33 mouse cellular contexts compared by ENCODE assay signal in genomic region chr4:10703212-10703611, GRCm38 (mm10).
DNase-seq lines count a peak whose midpoint lies in the region; ATAC-seq lines count a peak whose summit lies in the region.
"Had no signal": no experiment of that assay in that cellular context is flagged by ENCODE, and none has a peak within 500 bp of the region (broad histone marks: within the 10 kb centered on the region; RNA-seq: fewer than 3 reads in every experiment).

No protein-coding gene starts in this region.

- no peak overlapping the region for H3K4me3 ChIP-seq in heart, embryonic 11.5 days (ENCODE audit: low read depth, low read length)
- no peak overlapping the region for H3K4me3 ChIP-seq in heart, embryonic 16.5 days (ENCODE audit: low read length)
- H3K4me3 ChIP-seq: embryonic facial prominence, embryonic 12.5 days; kidney, embryonic 15.5 days; layer of hippocampus, adult 2 months; left cerebral cortex, adult 2 months; limb, embryonic 12.5 days; liver, embryonic 15.5 days; megakaryocyte, embryonic 14.5 days; midbrain, embryonic 12.5 days; myocyte; neural tube, embryonic 12.5 days had no signal

- H3K9ac ChIP-seq in heart, embryonic 11.5 days (ENCODE audit: low read depth, low read length): no peak overlapping the region
- no peak overlapping the region for H3K9ac ChIP-seq in heart, embryonic 16.5 days (ENCODE audit: low read length)
- H3K9ac ChIP-seq: embryonic facial prominence, embryonic 12.5 days; kidney, embryonic 15.5 days; limb, embryonic 12.5 days; liver, embryonic 15.5 days; midbrain, embryonic 12.5 days; neural tube, embryonic 12.5 days had no signal

- H3K27ac ChIP-seq in heart, embryonic 11.5 days (ENCODE audit: low read depth, low read length): no peak overlapping the region
- no peak overlapping the region for H3K27ac ChIP-seq in heart, embryonic 16.5 days (ENCODE audit: low read length)
- H3K27ac ChIP-seq: embryonic facial prominence, embryonic 12.5 days; kidney, embryonic 15.5 days; layer of hippocampus, adult 2 months; left cerebral cortex, adult 2 months; limb, embryonic 12.5 days; liver, embryonic 15.5 days; midbrain, embryonic 12.5 days; neural tube, embryonic 12.5 days; stomach, postnatal 0 days had no signal

- 30% methylated on average over 2 of the region's 2 CpGs for WGBS in heart, embryonic 11.5 days (ENCODE audit: insufficient replicate concordance)
- 21% methylated on average over 2 of the region's 2 CpGs for WGBS in heart, embryonic 16.5 days

- H3K4me2 ChIP-seq in heart, embryonic 11.5 days: no peak overlapping the region
- no peak overlapping the region for H3K4me2 ChIP-seq in heart, embryonic 16.5 days (ENCODE audit: low read depth, low read length)
- H3K4me2 ChIP-seq: embryonic facial prominence, embryonic 12.5 days; kidney, embryonic 15.5 days; limb, embryonic 12.5 days; liver, embryonic 15.5 days; midbrain, embryonic 12.5 days; neural tube, embryonic 12.5 days had no signal

- no peaks in the 10 kb centered on the region for H3K9me3 ChIP-seq in heart, embryonic 11.5 days (replicated peaks; ENCODE audit: control insufficient read depth, low read length)
- H3K9me3 ChIP-seq in heart, embryonic 16.5 days (replicated peaks; ENCODE audit: control insufficient read depth, low read length): no peaks in the 10 kb centered on the region
- H3K9me3 ChIP-seq: embryonic facial prominence, embryonic 12.5 days; kidney, embryonic 15.5 days; limb, embryonic 12.5 days; liver, embryonic 15.5 days; megakaryocyte, embryonic 14.5 days; midbrain, embryonic 12.5 days; neural tube, embryonic 12.5 days had no signal

- ATAC-seq in heart, embryonic 11.5 days (replicated peaks; ENCODE audit: insufficient number of reproducible peaks, low FRiP score, low TSS enrichment): peak; percentile 46; the same call in 1 of the 2 replicates
- peak; percentile 64; the same call in 1 of the 2 replicates for ATAC-seq in heart, embryonic 16.5 days (replicated peaks; ENCODE audit: extremely low read depth, insufficient read depth, low FRiP score)
- no peak for ATAC-seq in activated CD4-positive, CD25-positive, alpha-beta regulatory T cell, adult 4 months
- ATAC-seq: forebrain, embryonic 16.5 days; hindbrain, embryonic 16.5 days had no signal

- H3K27me3 ChIP-seq in heart, embryonic 11.5 days (ENCODE audit: control insufficient read depth, insufficient read depth, low read length): no peaks in the 10 kb centered on the region
- H3K27me3 ChIP-seq in heart, embryonic 16.5 days (ENCODE audit: control insufficient read depth, insufficient read depth, low read length): no peaks in the 10 kb centered on the region
- H3K27me3 ChIP-seq: embryonic facial prominence, embryonic 12.5 days; kidney, embryonic 15.5 days; limb, embryonic 12.5 days; liver, embryonic 15.5 days; megakaryocyte, embryonic 14.5 days; midbrain, embryonic 12.5 days; neural tube, embryonic 12.5 days had no signal

- peaks cover 18% of the 10 kb centered on the region for H3K4me1 ChIP-seq in heart, embryonic 11.5 days (ENCODE audit: control insufficient read depth, insufficient read depth, low read length)
- H3K4me1 ChIP-seq in heart, embryonic 16.5 days (ENCODE audit: control insufficient read depth, insufficient read depth, low read length): peaks cover 23% of the 10 kb centered on the region
- H3K4me1 ChIP-seq: embryonic facial prominence, embryonic 12.5 days; kidney, embryonic 15.5 days; liver, embryonic 15.5 days; megakaryocyte, embryonic 14.5 days; midbrain, embryonic 12.5 days; neural tube, embryonic 12.5 days had no signal

- intact Hi-C loops in heart, postnatal 10 days (cut with DNase I): no loop called here

- H3K36me3 ChIP-seq in heart, embryonic 11.5 days (ENCODE audit: control insufficient read depth, insufficient read depth, low read length): no peaks in the 10 kb centered on the region
- no peaks in the 10 kb centered on the region for H3K36me3 ChIP-seq in heart, embryonic 16.5 days (ENCODE audit: control insufficient read depth, insufficient read depth)
- H3K36me3 ChIP-seq: embryonic facial prominence, embryonic 12.5 days; kidney, embryonic 15.5 days; limb, embryonic 12.5 days; liver, embryonic 15.5 days; midbrain, embryonic 12.5 days; neural tube, embryonic 12.5 days had no signal

- no peak for DNase-seq in heart, postnatal 4 days
- DNase-seq in heart, postnatal 10 days: no peak
- peak; percentile 16 for DNase-seq in R1 (ENCODE audit: low read depth, low spot score)
- DNase-seq in right cerebral cortex, postnatal 14 days: no peak
- DNase-seq: adrenal gland, postnatal 14 days; cerebellum, adult 11 months; cerebellum, adult 9-10 months; cerebellum, postnatal 36 days; embryo, embryonic 11 days; gastrocnemius, postnatal 10 days; kidney, adult 18-20 months; kidney, postnatal 36 days; lung, postnatal 36 days; right cerebral cortex, adult 18-20 months; right cerebral cortex, postnatal 4 days; thymus, adult 18-20 months; thymus, postnatal 25 days had no signal
